Mouse (Mus musculus): Measurements from ENCODE around the gene Olfr1375.

DNA sequence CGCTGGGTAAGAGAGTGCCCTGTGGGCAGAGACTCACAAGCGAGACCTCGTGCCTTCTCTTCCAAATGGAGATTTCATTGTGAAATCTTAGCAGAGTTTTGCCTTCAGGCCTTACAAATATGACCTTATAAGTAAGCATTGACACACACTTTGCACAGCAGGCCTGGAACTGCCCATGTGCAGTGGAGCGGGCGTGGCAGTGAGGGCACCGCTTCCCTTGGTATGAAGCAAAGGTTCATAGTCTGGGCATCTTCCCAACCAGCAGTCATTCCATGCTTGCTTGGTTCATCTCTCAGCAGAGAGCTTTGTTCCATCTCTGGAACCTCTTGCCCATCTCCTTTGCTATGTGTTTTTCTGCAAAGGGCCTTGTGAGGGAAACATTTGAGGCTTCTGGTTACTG, 13.1 kb downstream of the Olfr1375 start:
- TF ChIP-seq POLR2A (IDR thresholded peaks at IDR 0.05; ENCODE audit: extremely low read depth, insufficient read depth, low read length) (no peak), CTCF (IDR thresholded peaks at IDR 0.05; ENCODE audit: extremely low read depth, insufficient read depth, low read length) (no peak)
